Mouse (Mus musculus): ENCODE results near the gene Pck1.

Gene Pck1

DNA sequence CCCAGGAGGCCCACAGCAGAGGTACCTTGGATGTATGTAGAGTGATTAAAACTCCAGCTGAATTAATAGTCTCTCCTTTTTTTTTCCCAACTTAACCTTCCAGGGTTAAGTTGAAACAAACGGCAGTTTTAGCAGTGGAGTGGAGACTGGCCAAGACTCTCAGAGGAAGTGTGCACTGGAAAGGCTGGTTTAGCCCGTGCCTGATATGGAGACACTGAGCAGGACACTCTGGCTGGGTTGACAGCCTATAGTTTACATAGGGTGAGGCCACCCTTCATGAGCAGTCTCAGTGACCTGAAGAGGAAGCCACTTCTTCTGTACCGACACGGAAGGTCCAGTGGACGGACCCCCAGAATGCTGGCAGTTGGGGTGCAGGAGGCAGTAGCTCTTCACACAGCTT lies 1.5 kb upstream of the Pck1 start:
- DNase-seq, result no peak

DNA sequence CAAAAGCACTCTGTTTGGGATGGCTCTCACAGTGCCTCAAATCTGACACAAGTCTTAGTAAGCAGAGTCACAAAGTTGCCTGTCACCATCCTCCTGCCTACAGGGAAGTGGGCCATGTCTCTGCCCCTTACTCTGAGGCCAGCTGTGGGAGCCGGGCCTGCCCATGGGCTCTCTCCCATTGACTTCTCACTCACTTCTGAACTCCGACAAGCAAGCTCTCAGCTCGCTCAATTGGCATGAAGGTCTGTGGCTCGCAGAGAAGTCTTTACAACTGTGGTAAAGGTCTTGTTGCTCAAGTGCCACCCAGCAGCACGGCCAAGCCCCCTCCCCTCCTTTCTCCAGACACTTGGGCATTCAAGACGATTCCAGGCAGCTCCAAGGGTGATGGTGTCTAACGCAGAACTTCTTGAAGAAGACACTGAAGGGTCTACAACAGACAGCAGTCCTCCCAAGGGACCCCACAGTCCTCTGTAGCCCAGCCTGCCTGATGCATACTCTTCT lies 1.0 kb upstream of the Pck1 start:
- DNase-seq, result no peak

DNA sequence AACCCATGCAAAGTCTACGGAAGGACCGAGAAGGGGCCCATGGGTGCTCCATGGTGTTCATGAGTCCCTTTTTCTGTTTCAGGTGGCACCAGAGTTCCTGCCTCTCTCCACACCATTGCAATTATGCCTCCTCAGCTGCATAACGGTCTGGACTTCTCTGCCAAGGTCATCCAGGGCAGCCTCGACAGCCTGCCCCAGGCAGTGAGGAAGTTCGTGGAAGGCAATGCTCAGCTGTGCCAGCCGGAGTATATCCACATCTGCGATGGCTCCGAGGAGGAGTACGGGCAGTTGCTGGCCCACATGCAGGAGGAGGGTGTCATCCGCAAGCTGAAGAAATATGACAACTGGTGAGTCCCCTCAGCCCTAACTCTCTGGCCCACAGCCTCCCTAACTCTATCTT lies 418 bp downstream of the Pck1 start:
- no peak for DNase-seq

DNA sequence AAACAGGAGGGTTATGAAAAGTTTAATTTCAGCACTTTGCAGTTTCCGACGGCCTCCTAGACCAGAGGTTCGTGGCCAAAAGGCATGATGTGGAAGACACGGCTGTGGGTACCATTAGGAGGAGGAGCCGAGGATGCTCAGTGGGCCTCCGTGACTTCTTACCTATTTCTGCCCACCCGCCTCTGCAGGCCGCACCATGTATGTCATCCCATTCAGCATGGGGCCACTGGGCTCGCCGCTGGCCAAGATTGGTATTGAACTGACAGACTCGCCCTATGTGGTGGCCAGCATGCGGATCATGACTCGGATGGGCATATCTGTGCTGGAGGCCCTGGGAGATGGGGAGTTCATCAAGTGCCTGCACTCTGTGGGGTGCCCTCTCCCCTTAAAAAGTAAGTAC lies 1.7 kb downstream of the Pck1 start:
- DNase-seq, result no peak

DNA sequence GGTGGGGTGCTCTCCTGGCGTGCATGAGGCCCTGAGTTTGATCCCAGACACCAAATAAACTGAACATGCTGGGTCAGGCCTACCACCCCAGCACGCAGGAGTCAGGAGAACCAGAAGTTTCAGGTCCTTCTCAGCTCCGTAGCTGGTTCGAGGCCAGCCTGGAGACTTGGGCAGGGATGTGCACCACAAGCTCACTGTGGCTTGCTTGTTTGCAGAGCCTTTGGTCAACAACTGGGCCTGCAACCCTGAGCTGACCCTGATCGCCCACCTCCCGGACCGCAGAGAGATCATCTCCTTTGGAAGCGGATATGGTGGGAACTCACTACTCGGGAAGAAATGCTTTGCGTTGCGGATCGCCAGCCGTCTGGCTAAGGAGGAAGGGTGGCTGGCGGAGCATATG lies 2.1 kb downstream of the Pck1 start:
- DNase-seq, result no peak

DNA sequence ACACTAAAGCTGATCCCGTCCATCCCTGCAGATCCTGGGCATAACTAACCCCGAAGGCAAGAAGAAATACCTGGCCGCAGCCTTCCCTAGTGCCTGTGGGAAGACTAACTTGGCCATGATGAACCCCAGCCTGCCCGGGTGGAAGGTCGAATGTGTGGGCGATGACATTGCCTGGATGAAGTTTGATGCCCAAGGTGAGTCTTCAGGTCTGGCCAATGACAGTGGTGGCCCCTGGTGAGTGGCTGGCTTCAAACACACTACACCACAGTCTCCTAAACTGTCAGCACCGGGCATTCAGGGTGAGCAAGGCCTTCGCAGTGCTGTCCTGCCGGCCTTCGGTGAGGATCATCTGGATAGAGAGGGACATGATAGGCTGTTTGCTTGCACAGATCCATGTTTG lies 3.1 kb downstream of the Pck1 start:
- DNase-seq, result no peak

DNA sequence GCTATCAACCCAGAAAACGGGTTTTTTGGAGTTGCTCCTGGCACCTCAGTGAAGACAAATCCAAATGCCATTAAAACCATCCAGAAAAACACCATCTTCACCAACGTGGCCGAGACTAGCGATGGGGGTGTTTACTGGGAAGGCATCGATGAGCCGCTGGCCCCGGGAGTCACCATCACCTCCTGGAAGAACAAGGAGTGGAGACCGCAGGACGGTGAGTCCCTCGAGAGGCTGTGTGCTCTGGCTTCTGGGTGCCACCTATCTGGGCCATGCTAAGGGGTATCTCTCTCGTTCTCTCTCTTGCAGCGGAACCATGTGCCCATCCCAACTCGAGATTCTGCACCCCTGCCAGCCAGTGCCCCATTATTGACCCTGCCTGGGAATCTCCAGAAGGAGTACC lies 4.1 kb downstream of the Pck1 start:
- DNase-seq, result no peak

DNA sequence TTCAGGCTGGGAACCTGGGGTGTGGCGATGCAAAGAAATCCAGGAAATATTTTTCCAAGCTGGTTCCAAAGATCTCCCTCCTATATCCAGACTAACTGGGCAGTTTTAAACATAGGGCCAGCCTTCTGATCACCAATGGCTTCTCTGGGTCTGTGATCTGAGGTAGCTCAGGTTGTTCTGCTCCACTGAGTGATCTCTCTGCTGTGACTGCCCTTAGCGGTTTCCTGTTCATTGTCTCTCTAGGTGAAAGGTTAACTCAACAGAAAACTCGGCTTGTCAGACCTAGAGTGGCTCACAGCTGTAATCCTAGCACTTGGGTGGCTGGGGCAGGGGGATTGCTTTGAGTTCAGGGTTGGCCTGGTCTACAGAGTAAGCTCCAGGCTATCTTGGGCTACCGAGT lies 4.5 kb downstream of the Pck1 start:
- no peak for DNase-seq

DNA sequence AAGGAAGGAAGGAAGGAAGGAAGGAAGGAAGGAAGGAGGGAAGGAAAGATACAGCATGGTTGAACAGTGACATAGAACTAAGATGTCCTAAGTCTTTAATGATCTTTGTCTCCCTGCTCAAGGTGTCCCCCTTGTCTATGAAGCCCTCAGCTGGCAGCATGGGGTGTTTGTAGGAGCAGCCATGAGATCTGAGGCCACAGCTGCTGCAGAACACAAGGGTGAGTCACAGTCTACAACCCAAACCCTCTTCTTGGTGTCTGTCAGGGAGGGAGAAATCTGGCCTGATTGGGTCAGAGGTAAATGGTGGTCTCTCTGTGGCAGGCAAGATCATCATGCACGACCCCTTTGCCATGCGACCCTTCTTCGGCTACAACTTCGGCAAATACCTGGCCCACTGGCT lies 5.0 kb downstream of the Pck1 start:
- DNase-seq, result no peak

DNA sequence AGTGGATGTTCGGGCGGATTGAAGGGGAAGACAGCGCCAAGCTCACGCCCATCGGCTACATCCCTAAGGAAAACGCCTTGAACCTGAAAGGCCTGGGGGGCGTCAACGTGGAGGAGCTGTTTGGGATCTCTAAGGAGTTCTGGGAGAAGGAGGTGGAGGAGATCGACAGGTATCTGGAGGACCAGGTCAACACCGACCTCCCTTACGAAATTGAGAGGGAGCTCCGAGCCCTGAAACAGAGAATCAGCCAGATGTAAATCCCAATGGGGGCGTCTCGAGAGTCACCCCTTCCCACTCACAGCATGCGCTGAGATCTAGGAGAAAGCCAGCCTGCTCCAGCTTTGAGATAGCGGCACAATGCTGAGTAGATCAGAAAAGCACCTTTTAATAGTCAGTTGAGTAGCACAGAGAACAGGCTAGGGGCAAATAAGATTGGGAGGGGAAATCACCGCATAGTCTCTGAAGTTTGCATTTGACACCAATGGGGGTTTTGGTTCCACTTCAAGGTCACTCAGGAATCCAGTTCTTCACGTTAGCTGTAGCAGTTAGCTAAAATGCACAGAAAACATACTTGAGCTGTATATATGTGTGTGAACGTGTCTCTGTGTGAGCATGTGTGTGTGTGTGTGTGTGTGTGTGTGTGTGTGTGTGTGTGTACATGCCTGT lies 5.7 kb downstream of the Pck1 start:
- no peak for DNase-seq

DNA sequence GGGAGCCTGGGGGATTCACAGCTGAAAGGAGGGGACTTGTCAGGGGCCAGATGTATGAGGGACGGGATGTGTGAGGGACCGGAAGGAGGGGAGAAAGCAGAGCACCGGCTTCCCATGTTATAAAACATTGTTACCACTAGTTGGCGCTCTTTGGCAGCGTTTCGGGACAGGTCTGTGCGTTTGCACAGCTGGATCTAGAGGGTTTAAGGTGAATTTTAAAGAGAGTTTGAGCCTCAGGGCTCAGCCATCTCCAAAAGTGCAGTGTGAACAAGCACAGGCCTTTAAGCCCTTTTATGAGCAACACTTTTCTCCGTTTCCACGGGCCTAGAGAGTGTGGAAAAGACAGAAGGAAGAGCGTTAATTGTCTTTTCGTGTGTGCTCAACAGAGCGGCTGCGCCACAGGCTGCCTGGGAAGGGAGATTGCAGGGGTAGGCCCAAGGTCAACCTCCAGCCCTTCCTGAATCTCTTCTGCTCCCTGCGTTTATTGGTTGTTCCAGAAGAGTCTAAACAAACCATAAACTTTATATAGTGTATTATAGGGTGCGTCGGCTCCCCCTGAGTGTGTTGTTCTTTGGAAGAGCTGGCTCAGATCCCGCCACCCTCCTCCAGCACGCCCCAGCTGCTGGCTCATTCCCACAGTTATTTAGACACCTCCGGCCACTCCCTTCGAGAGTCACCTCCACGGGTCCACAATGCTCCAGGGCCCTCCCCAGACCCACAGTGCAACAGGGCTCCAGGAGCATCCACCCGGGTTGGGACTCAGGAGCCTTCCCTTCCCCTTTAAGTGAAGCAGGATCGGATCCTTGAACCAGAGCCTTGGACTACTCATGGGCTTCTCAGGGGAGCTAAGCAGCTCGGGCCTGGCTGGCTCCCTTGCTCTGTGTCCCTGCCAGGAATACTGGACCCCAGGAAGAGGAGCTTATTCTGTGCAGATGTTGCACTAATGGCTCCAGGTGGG lies 6.8 kb downstream of the Pck1 start:
- DNase-seq, result no peak

DNA sequence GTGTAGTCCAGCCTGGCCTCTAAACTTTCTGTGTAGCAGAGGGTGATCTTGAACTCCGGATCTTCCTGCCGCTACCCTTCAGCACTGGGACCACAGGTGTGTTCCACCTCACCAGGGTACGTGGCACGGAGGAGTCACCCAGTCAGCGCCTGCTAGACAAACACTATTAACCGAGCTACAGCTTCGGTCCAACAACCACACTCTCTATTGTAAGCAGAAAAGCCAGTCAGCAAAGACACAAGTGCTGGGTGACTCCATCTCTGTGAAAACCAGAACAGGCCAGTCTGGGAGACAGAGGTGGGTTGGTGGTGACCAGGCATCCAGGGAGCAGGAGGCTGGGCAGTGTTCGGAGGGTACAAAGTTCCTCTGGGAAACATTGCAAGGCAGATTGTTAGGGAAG lies 10.5 kb downstream of the Pck1 start:
- DNase-seq, result no peak

DNA sequence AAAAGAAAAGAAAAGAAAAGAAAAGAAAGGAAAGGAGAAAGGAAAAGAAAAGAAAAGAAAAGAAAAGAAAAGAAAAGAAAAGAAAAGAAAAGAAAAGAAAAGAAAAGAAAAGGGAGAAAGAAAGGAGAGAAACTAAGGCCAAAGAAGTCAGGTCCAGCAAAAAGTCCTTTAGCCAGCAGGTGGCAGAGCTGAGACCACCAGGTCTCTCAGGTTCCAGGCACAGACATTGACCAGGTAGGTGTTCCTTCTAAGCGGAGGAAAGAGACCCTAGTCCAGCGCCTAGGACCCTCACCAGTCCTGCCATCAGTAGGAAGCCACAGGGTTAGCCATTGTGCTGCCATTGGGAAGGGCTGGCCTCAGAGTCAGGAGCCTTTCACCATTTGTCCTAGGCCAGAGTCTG lies 11.5 kb downstream of the Pck1 start:
- DNase-seq, result no peak

DNA sequence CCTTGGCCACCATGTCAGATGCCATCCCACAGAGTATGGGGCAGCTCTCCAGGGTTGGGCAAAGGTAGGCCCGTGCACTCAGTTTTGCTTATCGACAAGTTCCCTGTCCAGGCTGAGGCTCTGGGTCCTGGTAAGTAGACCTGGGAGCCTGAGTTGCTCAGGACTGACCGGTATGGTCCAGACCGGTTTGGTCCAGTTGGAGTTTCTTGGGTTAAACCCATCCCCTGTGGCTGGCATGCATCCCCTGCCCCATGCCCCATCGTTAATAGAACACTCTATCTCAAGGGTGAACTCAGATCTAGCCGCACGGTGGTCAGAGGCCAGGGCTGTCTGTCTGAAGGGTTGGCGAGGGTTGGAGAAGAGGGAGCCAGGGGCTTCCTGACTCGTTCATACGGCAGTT lies 12.1 kb downstream of the Pck1 start:
- DNase-seq, result no peak

DNA sequence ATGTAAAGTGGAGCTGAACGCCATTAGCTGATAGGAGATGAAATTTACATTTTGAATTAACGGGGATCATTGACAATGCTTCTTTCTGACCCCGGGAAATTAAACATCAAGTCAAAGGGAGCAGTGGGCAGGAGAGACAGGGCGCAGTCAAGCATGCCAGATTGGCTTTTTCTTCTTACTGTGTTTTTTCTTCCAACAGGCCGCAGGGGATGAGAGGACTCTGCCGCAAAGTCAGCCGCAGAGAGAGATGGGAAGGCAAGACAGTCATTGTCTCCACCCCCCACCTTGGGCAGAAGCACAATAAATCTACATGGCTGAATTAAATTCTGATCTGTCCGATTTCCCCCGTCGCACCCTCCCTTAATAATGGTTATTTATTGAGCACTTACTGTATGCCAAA lies 12.5 kb downstream of the Pck1 start:
- DNase-seq, result no peak

DNA sequence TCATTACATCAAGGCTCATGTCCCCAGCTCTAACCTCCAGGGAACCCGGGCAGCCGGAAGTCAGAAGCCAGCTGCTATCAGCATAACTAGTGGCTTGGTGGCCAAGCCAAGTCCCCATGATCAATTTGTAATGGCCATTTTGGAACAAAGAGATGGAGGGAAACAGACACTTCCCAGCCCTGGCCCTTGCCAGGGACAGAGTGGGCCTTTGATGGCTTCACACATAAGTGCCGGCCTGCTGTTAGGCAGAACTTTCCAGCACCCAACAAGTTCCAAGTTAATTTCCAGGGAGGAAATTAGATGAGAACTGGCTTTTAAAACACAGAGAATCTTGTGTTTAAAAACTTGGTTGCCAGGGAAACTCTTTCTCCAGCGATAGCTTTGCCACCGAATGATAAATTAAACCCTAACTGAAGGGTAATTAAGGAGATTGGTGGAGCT lies 15.6 kb downstream of the Pck1 start:
- no peak for DNase-seq

DNA sequence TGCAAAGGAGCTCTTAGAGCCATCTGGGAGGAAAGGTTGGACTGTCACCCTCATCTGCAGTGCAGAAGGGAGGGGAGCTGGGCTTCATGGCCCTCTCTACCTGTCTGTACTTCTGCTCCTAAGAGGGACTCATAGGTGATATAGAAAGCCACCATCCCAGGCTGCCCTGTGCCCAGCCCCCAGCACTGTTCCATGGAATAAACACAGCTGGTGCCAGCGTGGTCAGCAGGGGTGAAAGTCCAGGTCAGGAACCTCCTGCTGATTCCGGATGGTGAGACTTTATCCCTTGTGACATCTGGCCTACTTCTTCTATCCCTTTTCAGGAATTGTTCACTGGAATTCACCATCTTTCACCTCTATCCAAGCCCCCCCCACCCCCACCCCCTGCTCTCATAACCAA lies 17.2 kb downstream of the Pck1 start:
- DNase-seq, result no peak

DNA sequence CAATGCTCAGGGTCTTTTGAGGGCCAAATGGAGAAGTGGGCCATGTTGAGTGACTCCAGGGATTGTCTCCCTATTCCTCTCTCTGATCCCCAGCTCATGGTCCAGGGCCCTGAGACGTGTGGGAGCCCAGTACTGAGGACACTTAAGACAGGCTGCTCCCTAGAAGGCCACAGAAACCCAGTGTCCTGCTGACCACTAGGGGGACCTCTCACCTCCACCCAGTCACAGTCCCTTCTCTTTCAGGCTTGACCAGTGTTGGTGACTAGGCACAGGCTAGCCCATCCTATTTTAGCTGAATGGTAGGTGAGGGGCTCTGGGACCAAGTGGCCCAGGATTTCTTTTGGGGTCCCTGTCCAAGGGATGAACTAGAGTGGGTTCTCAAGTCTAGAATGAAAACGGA lies 17.9 kb downstream of the Pck1 start:
- DNase-seq, result no peak

DNA sequence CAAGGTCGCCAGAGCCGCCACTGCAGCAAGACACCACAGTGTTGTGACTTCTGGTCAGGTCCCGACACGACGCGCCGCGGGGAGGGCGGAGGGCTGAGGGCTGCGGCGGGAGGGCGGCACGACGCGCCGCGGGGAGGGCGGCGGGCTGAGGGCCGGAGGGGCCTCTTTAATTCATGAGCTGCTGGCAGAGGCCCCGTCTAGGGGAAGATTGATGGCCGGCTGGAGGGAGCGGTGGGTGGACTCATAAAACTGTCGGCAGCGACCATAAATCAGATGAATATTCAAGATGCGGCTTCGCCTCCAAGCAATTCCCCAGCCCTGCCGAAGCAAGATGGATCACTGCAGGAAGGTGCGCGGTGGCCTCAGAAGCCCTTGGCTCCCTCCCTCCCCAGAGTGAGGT lies 18.6 kb downstream of the Pck1 start:
- DNase-seq, result no peak

DNA sequence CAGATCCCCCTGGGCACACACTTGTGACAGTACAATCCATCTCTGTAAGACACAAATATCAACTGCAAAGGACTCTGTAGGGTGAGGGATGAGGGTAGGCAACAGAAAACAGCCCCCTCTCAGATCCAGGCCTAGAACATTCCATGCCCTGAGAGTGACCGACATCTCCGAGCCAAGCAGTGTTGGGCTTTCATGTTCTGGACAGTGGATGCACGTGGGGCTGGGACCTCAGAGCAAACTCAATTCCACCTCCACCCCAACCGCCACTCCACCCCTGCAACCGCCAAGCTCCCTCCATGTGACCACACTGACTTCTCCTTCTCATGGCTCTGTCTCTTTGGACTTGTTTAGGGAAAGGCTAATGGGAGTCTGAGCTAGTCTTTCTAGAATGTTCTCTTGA lies 19.1 kb downstream of the Pck1 start:
- DNase-seq, result no peak

DNA sequence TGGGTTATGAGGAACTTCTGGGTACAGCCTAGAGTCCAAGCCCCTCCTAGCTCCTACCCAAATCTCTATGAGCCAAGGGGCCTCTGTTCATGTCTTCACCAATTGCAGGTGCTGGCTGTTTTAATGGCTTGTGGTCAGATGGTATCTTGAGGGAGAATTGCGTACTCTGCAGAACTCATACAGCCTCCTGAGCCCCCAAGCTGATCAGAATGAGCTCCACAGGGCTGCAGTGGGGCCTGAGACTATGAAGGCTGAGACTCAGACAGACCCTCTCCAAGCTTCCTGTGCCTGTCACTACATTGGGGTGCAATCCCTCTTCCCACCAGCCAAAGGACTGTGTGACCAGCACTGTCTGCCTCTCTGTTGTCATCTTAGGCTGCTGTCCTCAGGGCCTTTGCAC lies 19.5 kb downstream of the Pck1 start:
- no peak for DNase-seq

DNA sequence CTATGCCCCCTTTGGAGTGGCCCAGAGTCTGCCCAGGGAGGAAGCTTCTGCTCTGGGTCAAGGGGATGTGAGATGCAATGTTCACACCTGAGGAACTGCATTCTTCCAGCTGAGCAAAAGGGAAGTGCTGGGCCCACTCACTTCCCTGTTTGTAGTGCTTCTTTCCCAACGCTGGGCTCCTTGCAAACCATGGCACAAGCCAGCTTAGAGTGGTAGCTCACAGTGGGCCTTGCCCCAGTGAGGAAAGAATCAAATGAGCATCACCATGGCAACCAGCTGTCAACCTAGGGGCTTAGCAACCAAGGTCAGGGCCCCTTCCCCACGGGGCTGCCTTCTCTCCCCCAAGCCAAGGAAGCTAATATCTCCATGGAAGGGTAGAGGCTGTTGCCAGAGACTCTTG lies 20.2 kb downstream of the Pck1 start:
- DNase-seq, result no peak

DNA sequence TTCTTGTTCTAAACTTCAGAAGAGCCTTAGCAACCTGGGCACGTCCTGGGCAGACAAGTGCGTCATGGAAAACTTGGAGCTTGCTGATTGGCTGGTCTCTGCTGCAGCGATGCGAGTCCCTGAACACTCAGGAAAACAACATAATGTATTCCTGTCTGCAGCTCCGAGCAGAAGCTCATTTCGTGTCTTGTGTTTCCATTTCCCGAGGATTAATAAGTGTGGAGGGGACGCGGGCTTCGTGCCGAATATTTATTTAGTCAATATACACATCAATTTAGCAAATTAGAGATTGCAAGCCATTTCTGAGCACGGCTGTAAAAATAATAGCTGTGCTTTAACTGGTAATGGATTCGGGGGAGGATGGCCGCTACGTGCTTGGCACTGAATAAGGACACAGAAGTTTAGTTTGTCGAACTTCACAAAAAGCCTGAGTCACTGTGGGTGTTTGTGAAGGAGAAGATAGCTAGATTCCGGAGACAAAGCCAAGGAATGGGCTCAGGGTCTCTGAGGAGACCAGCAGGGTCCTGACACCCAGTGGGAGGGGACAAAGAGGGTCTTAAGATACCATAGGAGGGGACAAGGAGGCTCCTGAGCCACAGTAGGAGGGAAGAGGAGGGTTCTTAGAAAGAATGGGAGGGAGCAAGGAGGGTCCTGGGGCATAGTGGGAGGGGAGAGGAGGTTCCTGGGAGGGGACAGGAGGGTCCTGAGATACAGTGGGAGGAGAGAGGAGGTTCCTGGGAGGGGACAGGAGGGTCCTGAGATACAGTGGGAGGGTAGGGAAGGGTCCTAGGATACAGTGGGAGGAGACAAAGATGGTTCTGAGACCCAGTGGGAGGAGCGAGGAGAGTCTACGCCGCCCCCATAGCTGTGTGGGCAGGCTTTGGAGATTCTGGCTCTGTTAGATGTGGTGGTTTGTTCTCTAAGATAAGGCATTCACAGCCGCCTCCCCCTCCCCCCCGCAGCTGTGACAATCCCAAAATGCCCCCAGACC lies 21.0 kb downstream of the Pck1 start:
- DNase-seq, result peak; percentile 75

All from right cerebral cortex, postnatal 25 days (tissue).